8 mouse cellular contexts compared by ENCODE assay signal in the genomic region with DNA sequence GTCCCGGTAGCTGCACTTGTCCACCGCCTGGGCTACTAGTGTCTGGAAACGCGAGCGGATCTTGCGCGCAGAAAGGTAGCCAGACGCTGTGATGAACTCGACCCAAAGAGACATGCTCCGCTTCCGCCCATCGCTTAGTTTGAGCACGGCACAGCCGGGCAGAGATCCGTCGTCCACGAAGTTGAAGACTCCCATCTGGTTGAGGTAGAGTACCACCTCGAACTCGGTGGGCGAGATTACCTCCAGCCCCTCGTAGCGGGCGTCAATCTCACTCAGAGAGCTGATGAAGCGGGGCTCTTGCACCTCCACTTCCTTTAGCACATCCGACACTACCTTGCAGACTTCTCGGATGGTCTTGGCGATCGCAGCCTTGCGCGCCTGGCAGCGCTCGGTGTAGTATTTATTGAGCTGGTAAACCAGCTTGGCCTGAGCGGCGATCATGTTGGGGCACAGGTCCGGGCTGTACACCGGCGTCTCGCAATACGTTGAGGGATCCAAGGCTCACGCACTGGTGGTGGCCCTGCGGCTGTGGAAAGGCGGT. TPM values are rescaled to one million over a fixed set of nuclear protein-coding genes. Genes with fewer than 3 reads are reported as not detected.
A peak's percentile ranks its signal among the peaks of the same experiment; 100 is the strongest.
DNase-seq lines count a peak whose midpoint lies in the region; ATAC-seq lines count a peak whose summit lies in the region.

No protein-coding gene starts in this region.

- H3K27me3 ChIP-seq in heart, embryonic 14.5 days (ENCODE audit: control insufficient read depth, insufficient read depth, low read length) = peaks cover 35% of the 10 kb centered on the region
- H3K27me3 ChIP-seq in liver, embryonic 11.5 days (replicated peaks; ENCODE audit: control insufficient read depth, insufficient read depth, low read length) = peaks cover 57% of the 10 kb centered on the region

- peak overlapping the region; percentile 53 to 55 for H3K4me3 ChIP-seq in heart, embryonic 14.5 days (ENCODE audit: control insufficient read depth in 1 of 2, insufficient read depth in 1 of 2, low read depth in 1 of 2, low read length in 2 of 2)
- peak overlapping the region; percentile 55 for H3K4me3 ChIP-seq in liver, embryonic 11.5 days (ENCODE audit: low read depth, low read length)

- DNase-seq in adrenal gland, postnatal 10 days = peak; percentile 27
- no peak for DNase-seq in adrenal gland, adult 8-10 months
- DNase-seq in lung, postnatal 4 days = peak; percentile 8 to 23
- no peak for DNase-seq in lung, postnatal 36 days
- DNase-seq in liver, embryonic 11.5 days (ENCODE audit: low spot score) = no peak
- DNase-seq in spleen, postnatal 10 days (ENCODE audit: low spot score in 2 of 2) = peak; percentile 18 to 26
- no peak for DNase-seq in Muller cell, postnatal 12 days (ENCODE audit: inconsistent ontology term)

- under 1% methylated on average over 42 of the region's 42 CpGs for WGBS in heart, embryonic 14.5 days
- under 1% methylated on average over 42 of the region's 42 CpGs for WGBS in liver, embryonic 11.5 days

- no peak for ATAC-seq in heart, embryonic 14.5 days (ENCODE audit: insufficient number of reproducible peaks, insufficient read depth, low FRiP score, low read depth)
- peak; percentile 22; the same call in 1 of the 2 replicates for ATAC-seq in liver, embryonic 11.5 days (replicated peaks; ENCODE audit: low FRiP score)

- peak overlapping the region; percentile 69 for H3K9ac ChIP-seq in heart, embryonic 14.5 days (ENCODE audit: low read length)
- peak overlapping the region; percentile 52 for H3K9ac ChIP-seq in liver, embryonic 11.5 days (ENCODE audit: low read depth, low read length)

- H3K9me3 ChIP-seq in heart, embryonic 14.5 days (ENCODE audit: control insufficient read depth, low read length) = no peaks in the 10 kb centered on the region
- no peaks in the 10 kb centered on the region for H3K9me3 ChIP-seq in liver, embryonic 11.5 days (ENCODE audit: control insufficient read depth, low read length)

- peaks cover 5 to 25% of the 10 kb centered on the region in 2 experiments for H3K4me1 ChIP-seq in heart, embryonic 14.5 days (ENCODE audit: control insufficient read depth in 2 of 2, insufficient read depth in 2 of 2, low read length in 2 of 2)
- H3K4me1 ChIP-seq in liver, embryonic 11.5 days (replicated peaks; ENCODE audit: control insufficient read depth, insufficient read depth, low read length) = peaks cover 13% of the 10 kb centered on the region

- H3K36me3 ChIP-seq in heart, embryonic 14.5 days (ENCODE audit: control insufficient read depth, insufficient read depth, low read length) = no peaks in the 10 kb centered on the region
- H3K36me3 ChIP-seq in liver, embryonic 11.5 days (ENCODE audit: control insufficient read depth, insufficient read depth, low read length) = no peaks in the 10 kb centered on the region

- peak overlapping the region; percentile 95 for H3K4me2 ChIP-seq in heart, embryonic 14.5 days (ENCODE audit: low read length)
- H3K4me2 ChIP-seq in liver, embryonic 11.5 days = peak overlapping the region; percentile 80

- peak overlapping the region; percentile 34 to 36; a peak in 3 of 4 replicates for H3K27ac ChIP-seq in heart, embryonic 14.5 days (replicated peaks in 1 of 2; ENCODE audit: control insufficient read depth in 1 of 2, insufficient read depth in 1 of 2, low read depth in 2 of 2, low read length in 2 of 2)
- H3K27ac ChIP-seq in liver, embryonic 11.5 days (ENCODE audit: low read depth, low read length) = peak overlapping the region; percentile 64

RNA-seq across cellular contexts. Expression of a gene that starts 1.1 kb away (rescaled TPM):
- total RNA-seq in adrenal gland, postnatal 10 days (2021) = 1 to 10 TPM; 6.6 to 8.0 TPM
- 10 to 100 TPM in 3 of 4 experiments, 1 to 10 TPM in 1; 9.7 to 19.0 (median 15.5) TPM for total RNA-seq in adrenal gland, adult 8-10 months (2022)
- polyA plus RNA-seq in heart, embryonic 14.5 days (2014; fragmentation: Nextera tagmentation; extraction: Ambion mirVana) = 1.5 and 1.6 TPM in 2 replicates
- 14.5 and 19.4 TPM in 2 replicates for polyA plus RNA-seq in liver, embryonic 11.5 days (2014; fragmentation: Nextera tagmentation; extraction: Ambion mirVana)

Comparison
In these comparisons a context has a peak if more than half of its experiments do, and no peak if none do; other contexts are left out.
1. DNase-seq: peak in adrenal gland, postnatal 10 days (single experiment), lung, postnatal 4 days (2 of 2) and spleen, postnatal 10 days (2 of 2); none in adrenal gland, adult 8-10 months (single experiment), lung, postnatal 36 days (single experiment), liver, embryonic 11.5 days (single experiment) and Muller cell, postnatal 12 days (single experiment).